Mouse (Mus musculus): ENCODE results near the gene Tacr3. TPM values are rescaled to one million over a fixed set of nuclear protein-coding genes. Genes with fewer than 3 reads are reported as not detected.

Tacr3 gene
- total RNA-seq (2021), result not detected
- long read RNA-seq, experiment 1, result 0 reads
- long read RNA-seq, experiment 2, result 0 reads

GRCm38 (mm10) chr3:134828875-134829530, at the start of gene Tacr3:
Gene Tacr3, plus strand, starts transcription at chr3:134829007.
- DNase-seq (ENCODE audit: low spot score in 2 of 2), result no peak

- DNase-seq (ENCODE audit: low spot score in 2 of 2), result no peak
These were observed 324 bp upstream of the Tacr3 start for GRCm38 (mm10) chr3:134828492-134828874.

GRCm38 (mm10) chr3:134829531-134829921, 719 bp downstream of the Tacr3 start:
- no peak for DNase-seq (ENCODE audit: low spot score in 2 of 2)

- DNase-seq (ENCODE audit: low spot score in 2 of 2), result no peak
These were observed 22.5 kb downstream of the Tacr3 start for GRCm38 (mm10) chr3:134851342-134851741.

- DNase-seq (ENCODE audit: low spot score in 2 of 2), result no peak
These were observed 48.9 kb downstream of the Tacr3 start for GRCm38 (mm10) chr3:134877701-134878100.

- no peak for DNase-seq (ENCODE audit: low spot score in 2 of 2)
These were observed 67.0 kb downstream of the Tacr3 start for GRCm38 (mm10) chr3:134895831-134896230.

- no peak for DNase-seq (ENCODE audit: low spot score in 2 of 2)
These were observed 80.1 kb downstream of the Tacr3 start for GRCm38 (mm10) chr3:134908890-134909289.

- DNase-seq (ENCODE audit: low spot score in 2 of 2), result no peak
These were observed 105.9 kb downstream of the Tacr3 start for GRCm38 (mm10) chr3:134934703-134935102.

GRCm38 (mm10) chr3:134935461-134935860, 106.7 kb downstream of the Tacr3 start:
- no peak for DNase-seq (ENCODE audit: low spot score in 2 of 2)

GRCm38 (mm10) chr3:134963461-134963860, 134.7 kb downstream of the Tacr3 start:
- no peak for DNase-seq (ENCODE audit: low spot score in 2 of 2)

- no peak for DNase-seq (ENCODE audit: low spot score in 2 of 2)
These were observed 150.1 kb downstream of the Tacr3 start for GRCm38 (mm10) chr3:134978902-134979301.

GRCm38 (mm10) chr3:134980140-134980539, 151.3 kb downstream of the Tacr3 start:
- no peak for DNase-seq (ENCODE audit: low spot score in 2 of 2)
